Mouse (Mus musculus) megakaryocyte progenitor cell, adult 5-6 weeks (primary cell): Measurements from ENCODE around the gene Tuft1. TPM values are rescaled to one million over a fixed set of nuclear protein-coding genes. Genes with fewer than 3 reads are reported as not detected.
"Not testable (repeated sequence)": the region's sequence is repeated elsewhere in the genome, so short reads cannot be mapped to it uniquely, and the experiment has no call there.

Source experiments
- ATAC-seq: replicated peaks from 2 replicates; pipeline ENCODE4 v1.8.0; 2016; ENCODE audit warnings: mild to moderate bottlenecking, moderate TSS enrichment, inconsistent platforms; ENCODE audit not compliant: poor library complexity
- total RNA-seq, 2 experiments: library from RNA; stranded (forward) in 1 of 2; stranded (reverse) in 1 of 2; fragments of 157-497, 149-512 nt in 1 of 2; fragments of 200-1000 nt in 1 of 2; gene quantifications; 2 replicates each; pipeline versions ENCODE4 v1.2.3 to v1.2.4; 2015 to 2017

Gene Tuft1
- total RNA-seq, 2 experiments from 2014 or later, result 3.5 to 4.2 TPM

GRCm38 (mm10) chr3:94665060-94665802 lies 6.6 kb upstream of the Tuft1 start:
- ATAC-seq, result peak; percentile 53; the same call in 1 of the 2 replicates

GRCm38 (mm10) chr3:94660841-94661240 lies 2.2 kb upstream of the Tuft1 start:
- ATAC-seq, result not testable (repeated sequence)

- peak; percentile 54 for ATAC-seq
Measured at GRCm38 (mm10) chr3:94659142-94659748, 573 bp upstream of the Tuft1 start.

- ATAC-seq, result peak; percentile 14
Measured at GRCm38 (mm10) chr3:94657852-94658739, 576 bp downstream of the Tuft1 start.

GRCm38 (mm10) chr3:94653967-94654366 lies 4.7 kb downstream of the Tuft1 start:
- not testable (repeated sequence) for ATAC-seq

- no peak for ATAC-seq
Measured at GRCm38 (mm10) chr3:94650409-94650808, 8.3 kb downstream of the Tuft1 start.

GRCm38 (mm10) chr3:94648755-94649590 lies 9.7 kb downstream of the Tuft1 start:
- peak; percentile 44; the same call in 1 of the 2 replicates for ATAC-seq

- ATAC-seq, result peak; percentile 64
Measured at GRCm38 (mm10) chr3:94642495-94643162, 16.0 kb downstream of the Tuft1 start, which contains the start of gene Gm10972. Gm10972 (plus strand) TSS chr3:94643112.

- ATAC-seq, result no peak
Measured at GRCm38 (mm10) chr3:94629876-94630275, 28.8 kb downstream of the Tuft1 start.

- no peak for ATAC-seq
Measured at GRCm38 (mm10) chr3:94628712-94629111, 30.0 kb downstream of the Tuft1 start.

GRCm38 (mm10) chr3:94624281-94624680 lies 34.4 kb downstream of the Tuft1 start:
- no peak for ATAC-seq

- ATAC-seq, result no peak
Measured at GRCm38 (mm10) chr3:94622550-94622949, 36.1 kb downstream of the Tuft1 start.

GRCm38 (mm10) chr3:94621740-94622507 lies 36.7 kb downstream of the Tuft1 start:
- no peak for ATAC-seq

GRCm38 (mm10) chr3:94616717-94617116 lies 42.0 kb downstream of the Tuft1 start:
- ATAC-seq, result peak; percentile 76

GRCm38 (mm10) chr3:94613258-94613878 lies 45.3 kb downstream of the Tuft1 start:
- ATAC-seq, result no peak

- no peak for ATAC-seq
Measured at GRCm38 (mm10) chr3:94612274-94612673, 46.4 kb downstream of the Tuft1 start.

- ATAC-seq, result peak; percentile 29; the same call in 1 of the 2 replicates
Measured at GRCm38 (mm10) chr3:94611834-94612233, 46.8 kb downstream of the Tuft1 start.

GRCm38 (mm10) chr3:94611343-94611742 lies 47.3 kb downstream of the Tuft1 start:
- no peak for ATAC-seq

GRCm38 (mm10) chr3:94610581-94610980 lies 48.1 kb downstream of the Tuft1 start:
- no peak for ATAC-seq
